Mouse (Mus musculus) intestine, postnatal 0 days (tissue): ENCODE measurements around the gene Mfsd2a. TPM values are rescaled to one million over a fixed set of nuclear protein-coding genes. Genes with fewer than 3 reads are reported as not detected.
A peak's percentile ranks its signal among the peaks of the same experiment; 100 is the strongest.

Source experiments
- ATAC-seq: fragments of 200-750 bp; cut with Nextera tagmentation; 2 replicates; pipeline ENCODE4 v1.8.0; 2017; ENCODE audit warnings: mild to moderate bottlenecking, moderate TSS enrichment, moderate library complexity
- H3K27ac ChIP-seq: fragments of 300-500 bp; sonication (generic); 2 replicates; pipeline ENCODE4 v1.5.1; 2014; ENCODE audit warnings: mild to moderate bottlenecking, low read depth, low read length, moderate library complexity
- H3K27me3 ChIP-seq: fragments of 300-500 bp; sonication (generic); replicated peaks from 2 replicates; pipeline ENCODE4 v1.6.1; 2014; ENCODE audit warnings: low read length, mixed read lengths; ENCODE audit not compliant: control insufficient read depth, insufficient read depth
- H3K36me3 ChIP-seq: fragments of 300-500 bp; sonication (generic); 2 replicates; pipeline ENCODE4 v1.6.1; 2014; ENCODE audit warnings: mild to moderate bottlenecking, moderate library complexity; ENCODE audit not compliant: control insufficient read depth, insufficient read depth
- H3K4me1 ChIP-seq: fragments of 300-500 bp; sonication (generic); replicated peaks from 2 replicates; pipeline ENCODE4 v1.6.1; 2014; ENCODE audit warnings: antibody characterized with exemption, low read length, mixed read lengths; ENCODE audit not compliant: control insufficient read depth, insufficient read depth
- H3K4me2 ChIP-seq: fragments of 300-500 bp; sonication (generic); replicated peaks from 2 replicates; pipeline ENCODE4 v1.6.1; 2014; ENCODE audit warnings: low read depth, mild to moderate bottlenecking, moderate library complexity
- H3K4me3 ChIP-seq: fragments of 300-500 bp; sonication (generic); 2 replicates; pipeline ENCODE4 v1.5.1; 2014; ENCODE audit warnings: low read depth, low read length
- H3K9ac ChIP-seq: fragments of 300-500 bp; sonication (generic); 2 replicates; pipeline ENCODE4 v1.6.1; 2014; ENCODE audit warnings: mild to moderate bottlenecking, low read depth, low read length
- H3K9me3 ChIP-seq: fragments of 300-500 bp; sonication (generic); 2 replicates; pipeline ENCODE4 v1.6.1; 2016; ENCODE audit warnings: mixed run types; ENCODE audit not compliant: control insufficient read depth
- CTCF ChIP-seq: sonication (generic); IDR thresholded peaks from 2 replicates; pipeline ENCODE4 v1.5.1; 2016; ENCODE audit warnings: low read depth, mild to moderate bottlenecking, control low read depth, antibody characterized with exemption, moderate library complexity
- WGBS: fragments of 180-500 bp; shearing (Covaris S2); extraction: QIAGEN DNeasy Blood & Tissue Kit; methylation state at CpG from one replicate; pipeline ENCODE4 v1.1.7; 2014; 5-methylcytosine and 5-hydroxymethylcytosine counted together
- polyA plus RNA-seq: library from polyadenylated mRNA; unstranded; fragments of >200 nt; fragmentation: Nextera tagmentation; extraction: Ambion mirVana; gene quantifications from 2 replicates; pipeline ENCODE4 v1.2.1, GENCODE M21; 2015

The Mfsd2a gene
- polyA plus RNA-seq, 1 experiment from 2014 or later, result 247 TPM

GRCm38 (mm10) chr4:122974976-122975520 lies 14.1 kb upstream of the Mfsd2a start:
- no peak for ATAC-seq
- Histone ChIP-seq H3K36me3 (no peaks in the 10 kb centered on the region), H3K9ac (no peak overlapping the region), H3K4me2 (no peak overlapping the region), H3K9me3 (no peaks in the 10 kb centered on the region), H3K27ac (peak overlapping the region; percentile 66), H3K27me3 (no peaks in the 10 kb centered on the region), H3K4me1 (peaks cover 7% of the 10 kb centered on the region; the same call in 1 of the 2 replicates), H3K4me3 (no peak overlapping the region)
- WGBS, result 67% methylated on average over 5 of the region's 5 CpGs
- no peak for TF ChIP-seq CTCF

DNA sequence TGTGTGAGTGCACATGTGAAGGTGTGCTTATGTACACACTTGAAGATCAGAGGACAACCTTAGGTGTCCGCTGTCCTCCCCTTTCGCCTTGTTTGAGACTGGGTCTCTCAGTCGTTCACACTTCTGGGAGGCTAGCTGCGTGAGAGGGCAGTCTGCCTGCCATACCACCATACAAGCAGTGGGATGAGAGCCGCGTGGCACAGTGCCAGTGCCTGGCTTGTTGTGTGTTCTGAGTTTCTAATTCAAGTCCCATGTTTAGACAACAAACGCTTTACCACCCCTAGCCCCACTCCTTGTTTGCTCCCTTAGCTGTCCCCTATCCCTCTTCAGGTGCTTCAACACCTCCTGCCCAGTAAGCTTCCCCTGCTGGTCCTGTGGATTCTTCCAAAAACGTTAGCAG lies 11.1 kb upstream of the Mfsd2a start:
- Histone ChIP-seq H3K9ac (no peak overlapping the region), H3K4me1 (no peaks in the 10 kb centered on the region), H3K9me3 (no peaks in the 10 kb centered on the region), H3K4me2 (no peak overlapping the region), H3K4me3 (no peak overlapping the region), H3K36me3 (no peaks in the 10 kb centered on the region), H3K27me3 (no peaks in the 10 kb centered on the region), H3K27ac (no peak overlapping the region)
- no peak for ATAC-seq
- TF ChIP-seq CTCF, result no peak
- 70% methylated on average over 8 of the region's 8 CpGs for WGBS

- Histone ChIP-seq H3K27me3 (no peaks in the 10 kb centered on the region), H3K27ac (no peak overlapping the region), H3K36me3 (no peaks in the 10 kb centered on the region), H3K4me3 (no peak overlapping the region), H3K9ac (no peak overlapping the region), H3K4me1 (no peaks in the 10 kb centered on the region), H3K9me3 (no peaks in the 10 kb centered on the region), H3K4me2 (no peak overlapping the region)
- 81% methylated on average over 4 of the region's 4 CpGs for WGBS
- no peak for TF ChIP-seq CTCF
- no peak for ATAC-seq
These were observed 10.7 kb upstream of the Mfsd2a start for GRCm38 (mm10) chr4:122971646-122972045.

- H3K27me3 ChIP-seq, result no peaks in the 10 kb centered on the region
- H3K36me3 ChIP-seq, result no peaks in the 10 kb centered on the region
- no peak overlapping the region for H3K27ac ChIP-seq
- H3K4me1 ChIP-seq, result no peaks in the 10 kb centered on the region
- WGBS, result 79% methylated on average over 4 of the region's 4 CpGs
- no peak overlapping the region for H3K4me2 ChIP-seq
- no peak for ATAC-seq
- H3K4me3 ChIP-seq, result no peak overlapping the region
- no peak overlapping the region for H3K9ac ChIP-seq
- no peaks in the 10 kb centered on the region for H3K9me3 ChIP-seq
- no peak for TF ChIP-seq CTCF
These were observed 10.2 kb upstream of the Mfsd2a start for GRCm38 (mm10) chr4:122971191-122971590.

GRCm38 (mm10) chr4:122968106-122968505 lies 7.1 kb upstream of the Mfsd2a start:
- H3K4me2 ChIP-seq, result no peak overlapping the region
- no peaks in the 10 kb centered on the region for H3K9me3 ChIP-seq
- no peaks in the 10 kb centered on the region for H3K27me3 ChIP-seq
- TF ChIP-seq CTCF, result no peak
- no peaks in the 10 kb centered on the region for H3K4me1 ChIP-seq
- H3K4me3 ChIP-seq, result no peak overlapping the region
- H3K9ac ChIP-seq, result no peak overlapping the region
- WGBS, result 43% methylated on average over 4 of the region's 4 CpGs
- H3K36me3 ChIP-seq, result no peaks in the 10 kb centered on the region
- ATAC-seq, result no peak
- no peak overlapping the region for H3K27ac ChIP-seq

GRCm38 (mm10) chr4:122962751-122963150 lies 1.8 kb upstream of the Mfsd2a start:
- 0 out of 2 replicates have a peak, but pooled peaks cover 7% of the 10 kb centered on the region for H3K4me1 ChIP-seq
- H3K4me3 ChIP-seq, result no peak overlapping the region
- H3K36me3 ChIP-seq, result no peaks in the 10 kb centered on the region
- 57% methylated on average over 8 of the region's 8 CpGs for WGBS
- no peak overlapping the region for H3K9ac ChIP-seq
- H3K9me3 ChIP-seq, result no peaks in the 10 kb centered on the region
- no peaks in the 10 kb centered on the region for H3K27me3 ChIP-seq
- TF ChIP-seq CTCF, result no peak
- ATAC-seq, result no peak
- no peak overlapping the region for H3K27ac ChIP-seq
- no peak overlapping the region for H3K4me2 ChIP-seq

DNA sequence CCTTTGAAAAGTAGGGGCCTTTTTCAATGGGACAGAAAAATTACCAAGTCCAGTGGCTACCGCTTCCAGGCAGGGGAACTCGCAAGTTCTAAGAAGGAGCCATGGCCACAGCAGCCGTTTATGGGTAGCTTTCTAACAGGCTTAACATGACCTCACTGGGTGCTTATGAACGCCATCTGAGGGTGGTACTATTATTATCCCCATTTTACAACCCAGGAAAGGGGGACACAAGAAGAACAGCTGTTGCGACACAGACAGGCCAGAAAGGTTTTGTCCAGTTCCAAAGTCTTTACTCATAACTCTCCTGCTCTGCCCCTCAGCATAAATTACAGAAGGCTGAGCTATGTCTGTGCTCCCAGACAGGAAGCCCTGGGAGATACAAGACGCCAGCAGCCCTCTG lies 601 bp upstream of the Mfsd2a start:
- peak overlapping the region; percentile 92 for H3K4me2 ChIP-seq
- no peaks in the 10 kb centered on the region for H3K36me3 ChIP-seq
- no peaks in the 10 kb centered on the region for H3K27me3 ChIP-seq
- H3K4me3 ChIP-seq, result no peak overlapping the region
- ATAC-seq, result no peak
- no peak overlapping the region for H3K9ac ChIP-seq
- 48% methylated on average over 6 of the region's 6 CpGs for WGBS
- no peak overlapping the region for H3K27ac ChIP-seq
- TF ChIP-seq CTCF, result no peak
- H3K4me1 ChIP-seq, result 0 out of 2 replicates have a peak, but pooled peaks cover 7% of the 10 kb centered on the region
- H3K9me3 ChIP-seq, result no peaks in the 10 kb centered on the region
